Mouse (Mus musculus): ENCODE measurements at regions not wholly inside any gene's neighbourhood (a gene's known extent, or its start where the extent isn't known, plus 50 kb on each side); places are given as distances from the start of the nearest gene placed in this dataset.

DNA sequence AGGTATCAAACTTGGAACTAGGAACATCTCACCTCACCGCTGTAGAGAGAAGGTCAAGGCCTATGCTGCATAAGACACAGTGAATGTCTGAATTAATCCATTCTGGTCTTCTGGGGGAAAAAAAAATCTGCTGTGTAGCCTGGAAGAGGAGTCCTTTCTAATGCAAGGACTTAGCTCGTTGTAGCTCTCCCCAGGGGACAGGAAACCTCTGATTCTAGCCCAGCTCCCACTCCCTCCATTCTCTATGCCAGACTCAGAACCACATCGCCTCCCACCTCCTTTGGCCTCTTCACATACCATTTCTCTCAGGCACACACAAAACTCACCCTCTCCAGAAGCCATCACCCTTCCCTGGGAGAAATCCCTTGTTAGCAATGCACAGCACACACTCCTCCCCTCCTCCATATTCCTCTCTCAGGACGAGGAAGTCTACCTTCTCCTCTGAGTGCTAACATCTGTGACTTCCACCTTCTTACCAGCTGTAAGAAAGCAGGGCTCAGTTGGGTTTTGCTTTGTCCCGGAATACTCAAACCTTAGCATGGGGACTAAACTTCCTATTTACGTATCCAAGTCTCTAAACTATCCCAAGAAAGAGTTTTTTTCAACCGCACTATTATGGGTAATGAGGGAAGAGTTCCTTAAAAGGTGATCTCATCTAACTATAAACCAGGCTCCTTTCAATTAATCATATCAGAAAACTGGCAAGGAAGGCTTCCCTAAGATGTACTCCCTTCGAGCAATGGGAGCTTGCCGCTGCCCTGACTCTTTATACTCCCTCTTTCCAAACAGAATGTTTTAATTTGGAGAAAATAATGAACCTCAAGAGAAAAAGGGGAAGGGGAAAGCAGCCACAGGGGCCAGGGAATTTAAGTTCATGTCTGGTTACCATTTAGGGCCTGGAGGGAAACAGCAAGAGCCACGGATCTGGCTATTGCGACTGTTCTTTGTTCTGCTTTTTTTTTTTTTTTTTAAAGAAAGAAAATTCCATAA lies 167.2 kb upstream of the Dapk1 start:
- no peak for TF ChIP-seq CTCF (conservative IDR thresholded peaks at IDR 0.05; ENCODE audit: insufficient read depth, insufficient read length, low read depth, low read length)
- no peak for TF ChIP-seq POLR2A (IDR thresholded peaks at IDR 0.05; ENCODE audit: low read depth, low read length)

All from kidney, adult 2 months (tissue).